Mouse (Mus musculus) midbrain, embryonic 16.5 days (tissue): ENCODE measurements around the gene Lingo4. TPM values are rescaled to one million over a fixed set of nuclear protein-coding genes. Genes with fewer than 3 reads are reported as not detected.

Experiments used
- polyA plus RNA-seq: library from polyadenylated mRNA; unstranded; fragments of >200 nt; fragmentation: Nextera tagmentation; extraction: Ambion mirVana; gene quantifications from 2 replicates; pipeline ENCODE4 v1.2.1, GENCODE M21; 2015

Lingo4 gene
- polyA plus RNA-seq, 1 experiment from 2014 or later: 1.6 TPM

Other genes with a start within 250 kb of the Lingo4 start
- not detected in 2 replicates for gene Gm10696, start 220.3 kb upstream of the Lingo4 start, polyA plus RNA-seq
- not detected in 2 replicates for gene Gm5286, start 201.8 kb upstream of the Lingo4 start, polyA plus RNA-seq
- not detected in 2 replicates for gene Gm4778, start 134.5 kb upstream of the Lingo4 start, polyA plus RNA-seq
- gene Them4, start 88.4 kb upstream of the Lingo4 start, polyA plus RNA-seq: 61.8 and 68.6 TPM in 2 replicates
- gene Them5, start 56.4 kb upstream of the Lingo4 start, polyA plus RNA-seq: not detected in 2 replicates
- gene C2cd4d, start 36.1 kb upstream of the Lingo4 start, polyA plus RNA-seq: 1.6 and 1.7 TPM in 2 replicates
- 0.49 and 0.62 TPM in 2 replicates for gene Rorc, start 25.7 kb upstream of the Lingo4 start, polyA plus RNA-seq
- gene Tdrkh, start 14.8 kb downstream of the Lingo4 start, polyA plus RNA-seq: 50.7 and 54.9 TPM in 2 replicates
- gene Mrpl9, start 44.8 kb downstream of the Lingo4 start, polyA plus RNA-seq: 55.1 and 56.5 TPM in 2 replicates
- 1.5 TPM in 2 replicates for gene Oaz3, start 45.4 kb downstream of the Lingo4 start, polyA plus RNA-seq
- 261 and 296 TPM in 2 replicates for gene Celf3, start 79.8 kb downstream of the Lingo4 start, polyA plus RNA-seq
- 26.7 and 27.7 TPM in 2 replicates for gene Riiad1, start 81.8 kb downstream of the Lingo4 start, polyA plus RNA-seq
- 91.3 and 94.1 TPM in 2 replicates for gene Snx27, start 184.2 kb downstream of the Lingo4 start, polyA plus RNA-seq
- not detected in 2 replicates for gene Gm10972, start 244.6 kb downstream of the Lingo4 start, polyA plus RNA-seq